ENCODE assay signal across 19 mouse cellular contexts in genomic region chr7:3210605-3211004, GRCm38 (mm10).
"Had no signal": no experiment of that assay in that cellular context is flagged by ENCODE, and none has a peak within 500 bp of the region (broad histone marks: within the 10 kb centered on the region; RNA-seq: fewer than 3 reads in every experiment).

No protein-coding gene starts in this region.

- H3K4me1 ChIP-seq: neural tube, embryonic 13.5 days; neural tube, embryonic 15.5 days; stomach, embryonic 15.5 days had no signal

- DNase-seq: lung, adult 18-20 months; lung, embryonic 14.5 days; lung, postnatal 10 days; lung, postnatal 4 days; midbrain, embryonic 14.5 days; retina, postnatal 1 day; right cerebral cortex, adult 18-20 months; right cerebral cortex, postnatal 25 days; right cerebral cortex, postnatal 4 days; spleen, adult 18-20 months; thymus, adult 2 months; thymus, postnatal 25 days; thymus, postnatal 4 days had no signal

- H3K27me3 ChIP-seq: midbrain, embryonic 12.5 days; neural tube, embryonic 13.5 days; neural tube, embryonic 15.5 days; stomach, embryonic 15.5 days had no signal

- H3K9me3 ChIP-seq: midbrain, embryonic 10.5 days; midbrain, embryonic 12.5 days; neural tube, embryonic 13.5 days; neural tube, embryonic 15.5 days; stomach, embryonic 15.5 days had no signal

- H3K4me3 ChIP-seq: midbrain, embryonic 10.5 days; midbrain, embryonic 12.5 days; myocyte; neural tube, embryonic 13.5 days; neural tube, embryonic 15.5 days; stomach, embryonic 15.5 days had no signal

- H3K36me3 ChIP-seq: midbrain, embryonic 10.5 days; midbrain, embryonic 12.5 days; neural tube, embryonic 13.5 days; neural tube, embryonic 15.5 days; stomach, embryonic 15.5 days had no signal
